Mouse (Mus musculus) T-helper 17 cell (primary cell): Measurements from ENCODE around the gene Gm20736.
"Not testable (repeated sequence)": the region's sequence is repeated elsewhere in the genome, so short reads cannot be mapped to it uniquely, and the experiment has no call there.

Experiments used
- in situ Hi-C, 2 experiments: fragments of 300-600 bp; cut with MboI, MseI; formaldehyde crosslinking; loops; 1 replicate in 1 of 2; 2 replicates in 1 of 2; pipeline ENCODE4 v1.15.1; 2025; ENCODE audit warnings: high pct_unique_total_duplicates in 2 of 2

The Gm20736 gene

GRCm38 (mm10) chrY:65377390-65377789, at the start of gene Gm20736:
Gene Gm20736 (plus strand): TSS chrY:65377690.
- in situ Hi-C loops, result not testable (repeated sequence)
